Mouse (Mus musculus): Measurements from ENCODE around the gene Gins1. TPM values are rescaled to one million over a fixed set of nuclear protein-coding genes. Genes with fewer than 3 reads are reported as not detected.
"Not testable (repeated sequence)": the region's sequence is repeated elsewhere in the genome, so short reads cannot be mapped to it uniquely, and the experiment has no call there.

Gins1 gene
- total RNA-seq, 2 experiments from 2014 or later = 1.5 TPM

GRCm38 (mm10) chr2:150910295-150910881 is 5.2 kb downstream of the Gins1 start:
- no peak for DNase-seq

DNA sequence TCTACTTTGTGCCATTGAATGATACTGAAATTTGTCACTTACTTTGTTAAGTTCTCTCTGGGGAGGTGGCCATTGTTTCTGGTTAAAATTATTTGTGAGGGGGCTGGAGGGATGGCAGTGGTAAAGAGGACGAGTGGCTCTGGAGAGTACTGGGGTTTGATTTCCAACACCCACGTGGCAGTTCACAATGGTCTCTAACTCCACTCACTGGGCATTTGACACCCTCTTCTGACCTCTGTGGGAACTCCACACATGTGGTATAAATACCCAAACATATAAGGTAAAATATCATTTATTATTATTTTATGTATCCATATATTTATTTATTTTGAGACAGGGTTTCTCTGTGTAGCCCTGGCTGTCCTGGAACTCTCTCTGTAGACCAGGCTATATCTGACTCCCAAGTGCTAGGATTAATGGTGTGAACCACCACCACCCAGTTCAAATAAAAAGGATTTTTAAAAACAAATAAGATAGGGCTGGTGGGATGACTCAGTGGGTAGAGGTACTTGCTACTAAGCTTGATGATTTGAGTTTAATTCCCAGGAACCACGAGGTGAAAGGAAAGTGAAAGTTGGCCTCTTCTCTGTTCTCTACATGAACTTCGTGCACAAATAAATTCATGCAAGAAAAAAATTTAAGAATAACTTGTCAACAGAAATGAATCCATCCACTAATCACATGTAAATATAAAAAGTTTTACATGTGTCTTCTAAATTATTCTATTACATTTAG is 9.7 kb downstream of the Gins1 start:
- DNase-seq = no peak

DNA sequence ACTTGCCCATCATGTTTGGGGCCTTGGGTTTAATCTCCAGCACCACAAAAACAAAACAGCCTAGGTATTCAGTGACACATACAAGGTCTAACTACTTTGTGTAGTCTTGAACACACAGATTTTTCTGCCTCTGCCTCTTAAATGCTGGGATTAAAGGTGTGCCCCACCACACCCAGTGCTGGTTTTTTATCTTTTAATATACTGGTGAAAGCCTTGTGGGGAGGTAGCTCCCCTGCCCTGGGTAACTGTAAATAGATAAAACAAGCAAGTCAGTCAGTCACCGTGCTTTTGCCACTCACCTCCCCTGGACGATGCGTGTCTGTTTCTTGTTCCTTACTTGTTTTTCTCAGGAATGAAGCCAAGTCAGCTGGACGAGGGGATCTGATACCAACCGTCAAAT is 10.6 kb downstream of the Gins1 start:
- no peak for DNase-seq

DNA sequence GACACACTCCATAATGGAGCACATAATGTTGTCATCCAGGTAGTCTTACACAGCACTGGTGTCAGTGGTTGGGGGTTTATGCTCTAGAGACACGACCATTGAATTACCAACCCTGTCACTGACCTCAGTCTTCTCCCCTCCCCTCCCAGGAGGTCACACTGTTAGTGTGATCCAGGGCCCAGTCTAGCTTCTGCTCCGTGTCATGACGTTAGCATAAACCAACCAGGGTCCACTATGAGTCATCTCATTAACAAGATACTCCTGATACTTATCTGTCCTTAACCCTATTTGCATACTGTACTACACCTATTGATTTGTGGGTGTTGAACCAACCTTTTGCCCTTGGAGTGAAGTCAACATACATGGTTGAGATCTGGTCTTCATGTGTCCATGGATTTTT is 13.5 kb downstream of the Gins1 start:
- DNase-seq = no peak

GRCm38 (mm10) chr2:150920543-150920942 is 15.3 kb downstream of the Gins1 start:
- DNase-seq = no peak

DNA sequence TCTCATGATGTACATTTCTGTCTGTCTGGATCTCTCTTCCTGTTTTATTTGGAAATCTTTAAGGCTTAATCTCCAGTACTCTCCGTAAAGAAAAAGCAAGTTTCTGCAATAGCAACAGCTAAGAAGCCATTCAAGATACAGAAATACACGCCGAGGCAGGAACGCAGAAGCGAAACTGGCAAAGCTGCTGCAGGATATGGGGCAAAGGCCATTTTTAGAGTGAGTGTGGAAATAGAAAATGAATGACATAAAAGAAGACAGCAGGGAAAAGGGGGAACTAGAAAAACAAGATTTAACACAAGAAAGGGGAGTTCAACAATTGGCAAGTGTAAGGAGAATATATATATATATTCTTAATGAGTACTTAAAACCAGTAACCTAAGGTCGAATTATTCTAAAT is 16.5 kb downstream of the Gins1 start:
- no peak for DNase-seq

GRCm38 (mm10) chr2:150922165-150922564 is 17.0 kb downstream of the Gins1 start:
- no peak for DNase-seq

- no peak for DNase-seq
These were observed 17.8 kb downstream of the Gins1 start for GRCm38 (mm10) chr2:150923026-150923425.

DNA sequence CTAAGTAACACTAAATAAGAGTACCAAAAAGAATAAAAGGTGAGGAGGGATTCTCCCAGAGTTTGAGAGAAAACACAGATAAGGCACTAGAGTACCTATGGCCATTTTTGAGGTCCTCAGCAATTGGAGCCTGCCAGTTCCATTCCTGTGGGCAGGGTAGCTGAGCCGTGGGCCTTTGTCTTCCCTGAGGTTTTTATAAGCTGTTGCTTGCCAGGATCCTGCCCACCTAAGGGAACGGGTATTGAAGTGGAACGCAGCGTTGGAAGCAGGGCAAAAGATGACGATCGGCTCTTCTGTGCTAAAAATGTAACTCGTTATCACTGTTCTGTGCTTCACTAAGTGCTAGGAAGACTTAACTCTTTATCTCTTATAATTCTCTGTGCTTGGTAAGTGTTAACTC is 18.3 kb downstream of the Gins1 start:
- DNase-seq = no peak

DNA sequence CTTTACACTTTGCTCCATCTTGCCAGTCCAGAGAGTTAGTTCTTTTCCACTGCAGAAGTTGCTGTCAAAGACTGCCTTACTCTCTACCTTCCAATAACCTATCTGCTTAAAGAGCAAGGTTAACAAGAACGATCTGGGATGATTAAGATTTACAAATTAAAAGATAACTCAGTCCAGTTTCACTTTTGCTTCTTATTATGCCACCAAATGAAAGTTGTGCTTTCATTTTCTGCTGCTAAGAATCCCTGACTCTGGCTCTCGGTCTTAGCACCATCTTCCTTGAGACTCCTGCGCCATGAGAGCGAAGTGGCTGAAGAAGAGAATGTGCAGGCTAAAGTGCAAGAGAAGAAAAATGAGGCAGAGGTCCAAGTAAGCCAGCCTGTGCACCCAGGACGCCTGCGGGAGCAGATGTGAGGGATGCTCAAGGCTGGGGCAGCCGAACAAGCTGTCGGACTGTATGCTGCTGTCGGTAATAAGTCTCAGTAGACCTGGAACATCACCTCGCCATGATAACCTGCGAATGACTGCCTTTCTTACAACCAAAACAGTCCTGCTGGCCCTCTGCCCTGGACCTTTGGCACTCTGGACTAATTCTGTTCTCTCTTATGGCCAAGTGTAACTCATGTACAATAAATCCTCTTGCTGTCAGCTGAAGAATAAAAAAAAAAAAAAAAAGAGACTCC is 22.0 kb downstream of the Gins1 start:
- DNase-seq = no peak

- DNase-seq = no peak
These were observed 24.0 kb downstream of the Gins1 start for GRCm38 (mm10) chr2:150929156-150929555.

- DNase-seq = no peak
These were observed 25.6 kb downstream of the Gins1 start for GRCm38 (mm10) chr2:150930806-150931205.

DNA sequence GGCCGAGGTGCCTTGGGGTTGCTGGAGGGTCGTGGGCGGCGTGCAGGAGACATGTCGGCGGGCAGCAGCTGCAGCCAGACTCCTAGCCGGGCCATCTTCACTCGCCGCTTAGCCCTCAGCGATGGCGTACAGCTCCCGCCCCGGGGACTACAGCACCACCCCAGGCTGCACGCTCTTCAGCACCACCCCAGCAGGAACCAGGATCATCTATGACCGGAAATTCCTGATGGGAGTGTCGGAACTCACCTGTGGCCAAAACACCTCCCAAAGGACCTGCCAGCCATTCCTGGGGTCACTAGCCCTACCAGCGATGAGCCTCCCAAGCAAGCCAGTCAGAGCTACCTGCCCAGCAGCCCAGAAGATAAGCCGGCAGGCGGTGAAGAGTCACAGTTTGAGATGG is 28.3 kb downstream of the Gins1 start:
- DNase-seq = no peak

GRCm38 (mm10) chr2:150934659-150935058 is 29.5 kb downstream of the Gins1 start:
- DNase-seq = no peak

- no peak for DNase-seq
These were observed 38.8 kb downstream of the Gins1 start for GRCm38 (mm10) chr2:150944017-150944416.

- DNase-seq = peak; percentile 6 to 8
These were observed 42.1 kb downstream of the Gins1 start for GRCm38 (mm10) chr2:150947341-150947740.

DNA sequence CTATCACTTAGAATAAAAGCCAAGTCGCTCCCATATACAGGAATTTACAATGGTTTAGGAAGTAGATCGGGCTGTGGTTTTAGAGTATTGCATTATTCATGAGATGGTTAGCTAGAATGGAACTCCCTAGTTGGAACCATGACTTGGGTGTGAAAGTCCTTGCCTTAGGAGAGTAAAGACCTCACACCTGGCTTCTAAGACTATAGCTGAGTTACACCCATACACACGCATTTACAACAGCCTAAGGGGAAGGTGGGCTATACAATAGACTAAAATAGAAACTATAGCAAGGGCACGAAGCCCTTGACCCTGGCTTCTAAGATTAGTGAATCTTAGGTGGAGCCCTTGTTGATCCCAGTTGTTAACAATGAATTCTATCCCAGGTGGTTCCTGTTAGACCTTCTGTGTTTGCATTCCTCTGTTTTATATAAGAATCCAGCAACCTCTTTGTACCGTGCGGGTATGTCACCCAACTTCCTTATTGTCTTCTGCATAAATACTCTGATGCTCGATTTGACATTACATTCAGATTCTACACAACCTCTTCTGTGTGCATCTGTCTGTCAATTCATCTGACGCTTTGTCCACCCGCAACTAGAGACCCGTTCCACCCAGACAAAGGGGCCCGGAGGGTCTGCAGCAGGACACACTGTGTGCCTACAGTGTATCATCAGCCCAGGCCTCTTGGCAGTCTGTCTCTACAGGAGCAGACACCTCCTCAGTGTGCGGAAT is 42.8 kb downstream of the Gins1 start:
- DNase-seq = not testable (repeated sequence)

- DNase-seq = no peak
These were observed 43.6 kb downstream of the Gins1 start for GRCm38 (mm10) chr2:150948786-150949185.

DNA sequence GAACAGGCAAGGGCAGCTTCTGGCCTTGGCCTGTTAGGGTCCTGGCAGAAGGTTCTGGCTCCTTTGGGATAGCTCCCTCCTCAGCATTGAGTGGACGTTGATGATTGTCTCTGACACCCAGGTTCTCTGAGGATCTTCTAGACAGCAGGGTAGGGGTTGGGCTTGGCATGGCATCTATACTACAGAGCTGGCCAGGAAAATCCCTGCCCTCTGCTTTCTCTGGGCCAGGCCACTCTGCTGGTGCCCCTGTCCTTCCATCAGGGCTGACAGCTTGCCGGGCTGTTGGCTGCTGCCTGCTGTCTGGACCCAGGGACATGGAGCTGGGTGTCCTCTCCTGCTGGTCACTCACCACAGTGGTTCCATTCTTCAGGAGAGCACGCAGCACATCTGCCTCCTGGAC is 44.5 kb downstream of the Gins1 start:
- no peak for DNase-seq

GRCm38 (mm10) chr2:150950056-150950455 is 44.9 kb downstream of the Gins1 start:
- DNase-seq = no peak

DNA sequence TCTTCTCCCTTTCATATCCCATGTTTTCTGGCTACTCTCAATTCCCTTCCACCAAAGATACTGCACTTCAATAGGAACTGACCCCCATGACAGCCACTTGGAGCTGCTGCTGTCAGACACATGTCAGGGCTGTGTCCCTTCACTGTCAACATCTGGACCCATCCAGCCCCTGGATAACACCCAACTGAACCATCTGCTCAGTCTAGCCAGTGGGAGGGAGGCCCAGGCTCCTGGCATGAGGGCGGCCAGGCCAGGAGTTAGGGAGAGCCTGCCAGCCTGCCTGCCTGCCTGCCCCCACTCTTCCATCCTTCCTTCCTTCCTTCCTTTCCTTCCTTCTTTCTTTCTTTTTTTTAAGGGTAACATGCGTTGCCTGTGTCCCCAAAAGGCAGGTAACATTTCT is 46.0 kb downstream of the Gins1 start:
- DNase-seq = no peak

DNA sequence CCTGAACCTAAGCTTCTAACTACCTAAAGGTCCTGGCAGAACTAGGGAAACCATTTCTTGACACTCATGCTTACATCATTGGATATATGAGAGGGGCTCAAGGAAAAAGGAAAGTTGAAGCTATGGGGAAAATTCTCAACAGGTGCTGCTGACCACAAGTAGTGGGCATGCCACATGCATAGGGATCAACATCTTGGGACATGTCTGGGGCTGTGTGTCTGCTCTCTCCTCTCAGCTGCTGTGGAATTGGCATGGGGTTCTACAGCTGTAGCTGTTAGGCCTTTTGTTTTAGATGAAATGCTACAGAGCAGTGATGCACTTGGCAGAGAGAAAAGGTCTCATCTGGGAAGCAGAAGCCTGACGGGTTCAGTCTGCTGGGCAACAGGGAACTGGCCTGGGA is 50.7 kb downstream of the Gins1 start:
- no peak for DNase-seq

- DNase-seq = peak; percentile 20 to 23
These were observed 54.3 kb downstream of the Gins1 start for GRCm38 (mm10) chr2:150959521-150959920.

All from layer of hippocampus, postnatal 36 days (tissue).